Mouse (Mus musculus) MEL (cell line): Measurements from ENCODE around the gene Il2rg. TPM values are rescaled to one million over a fixed set of nuclear protein-coding genes. Genes with fewer than 3 reads are reported as not detected.

Experiments used
- DNase-seq: peaks from one replicate; pipeline ENCODE4 v3.0.0; 2011; ENCODE audit warnings: low read depth, low spot score
- H3K27ac ChIP-seq: 2 replicates; pipeline ENCODE4 v1.5.1; 2012; ENCODE audit warnings: low read depth, mild to moderate bottlenecking, control low read depth, low read length, moderate library complexity; ENCODE audit not compliant: control insufficient read depth
- H3K27me3 ChIP-seq, 2 experiments: fragments of 150-350 bp in 1 of 2; sonication (generic) in 1 of 2; 2 replicates each; pipeline ENCODE4 v1.6.1; 2012; ENCODE audit warnings: low read length in 2 of 2, mild to moderate bottlenecking in 2 of 2, improper control_type of control experiment in 1 of 2, moderate library complexity in 1 of 2; ENCODE audit not compliant: insufficient read depth in 2 of 2, control insufficient read depth in 1 of 2
- H3K36me3 ChIP-seq, 2 experiments: 2 replicates each; pipeline ENCODE4 v1.6.1; 2012 to 2014; ENCODE audit warnings: low read length in 2 of 2, improper control_type of control experiment in 1 of 2, inconsistent platforms in 1 of 2, mild to moderate bottlenecking in 1 of 2; ENCODE audit not compliant: insufficient read depth in 2 of 2, control insufficient read depth in 1 of 2
- H3K4me1 ChIP-seq, 2 experiments: fragments of 150-350 bp in 1 of 2; sonication (generic) in 1 of 2; 2 replicates each; pipeline ENCODE4 v1.6.1; 2012; ENCODE audit warnings: low read length in 2 of 2, improper control_type of control experiment in 1 of 2, mild to moderate bottlenecking in 1 of 2; ENCODE audit not compliant: insufficient read depth in 2 of 2, control insufficient read depth in 1 of 2
- H3K4me3 ChIP-seq, 2 experiments: fragments of 150-350 bp in 1 of 2; sonication (generic) in 1 of 2; 2 replicates each; pipeline ENCODE4 v1.5.1; 2012; ENCODE audit warnings: low read depth in 2 of 2, low read length in 2 of 2, mild to moderate bottlenecking in 2 of 2, moderate library complexity in 2 of 2, control low read depth in 1 of 2, improper control_type of control experiment in 1 of 2; ENCODE audit not compliant: control insufficient read depth in 1 of 2, insufficient read depth in 1 of 2
- H3K79me2 ChIP-seq: 2 replicates; pipeline ENCODE4 v1.6.1; 2012; ENCODE audit warnings: mild to moderate bottlenecking, low read length, moderate library complexity; ENCODE audit not compliant: control insufficient read depth, poor library complexity, insufficient read depth
- H3K9ac ChIP-seq: 2 replicates; pipeline ENCODE4 v1.6.1; 2012; ENCODE audit warnings: low read depth, mild to moderate bottlenecking, control low read depth, low read length, moderate library complexity; ENCODE audit not compliant: control insufficient read depth, poor library complexity, severe bottlenecking
- H3K9me3 ChIP-seq: fragments of 150-350 bp; sonication (generic); replicated peaks from 2 replicates; pipeline ENCODE4 v1.6.1; 2012; ENCODE audit warnings: mild to moderate bottlenecking, low read length, improper control_type of control experiment, moderate library complexity; ENCODE audit not compliant: insufficient read depth
- CHD1 ChIP-seq: IDR thresholded peaks from 2 replicates; pipeline ENCODE4 v1.6.1; 2012; ENCODE audit warnings: low read depth, mild to moderate bottlenecking, inconsistent platforms, low read length, improper control_type of control experiment
- ELF1 ChIP-seq: IDR thresholded peaks from 2 replicates; pipeline ENCODE4 v1.6.1; 2014; ENCODE audit warnings: low read depth, mild to moderate bottlenecking, inconsistent platforms, low read length, improper control_type of control experiment, moderate library complexity
- ETS1 ChIP-seq: IDR thresholded peaks from 2 replicates; pipeline ENCODE4 v1.6.1; 2012; ENCODE audit warnings: low read depth, mild to moderate bottlenecking, inconsistent platforms, low read length, improper control_type of control experiment, moderate library complexity
- GATA1 ChIP-seq: IDR thresholded peaks from 2 replicates; pipeline ENCODE4 v1.6.1; 2011; ENCODE audit warnings: low read depth, low read length, improper control_type of control experiment
- JUND ChIP-seq: IDR thresholded peaks from 2 replicates; pipeline ENCODE4 v1.6.1; 2011; ENCODE audit warnings: low read depth, mild to moderate bottlenecking, improper control_type of control experiment, low read length
- MAX ChIP-seq: IDR thresholded peaks from 2 replicates; pipeline ENCODE4 v1.6.1; 2011; ENCODE audit warnings: low read length, improper control_type of control experiment
- MAZ ChIP-seq: IDR thresholded peaks from 2 replicates; pipeline ENCODE4 v1.6.1; 2012; ENCODE audit warnings: low read depth, mild to moderate bottlenecking, inconsistent platforms, low read length, improper control_type of control experiment
- MEF2A ChIP-seq: IDR thresholded peaks from 2 replicates; pipeline ENCODE4 v1.6.1; 2014; ENCODE audit warnings: low read depth, mild to moderate bottlenecking, inconsistent platforms, low read length, improper control_type of control experiment; ENCODE audit not compliant: poor library complexity, insufficient replicate concordance, severe bottlenecking; ENCODE audit errors: extremely low read depth
- MXI1 ChIP-seq: IDR thresholded peaks from 2 replicates; pipeline ENCODE4 v1.6.1; 2011; ENCODE audit warnings: mild to moderate bottlenecking, low read depth, low read length, improper control_type of control experiment
- MYC ChIP-seq: IDR thresholded peaks from 2 replicates; pipeline ENCODE4 v1.6.1; 2011; ENCODE audit warnings: low read depth, mild to moderate bottlenecking, low read length, improper control_type of control experiment, moderate library complexity
- NRF1 ChIP-seq: IDR thresholded peaks from 2 replicates; pipeline ENCODE4 v1.6.1; 2014; ENCODE audit warnings: low read depth, mild to moderate bottlenecking, inconsistent platforms, low read length, improper control_type of control experiment, moderate library complexity; ENCODE audit not compliant: poor library complexity, insufficient read depth, severe bottlenecking
- RAD21 ChIP-seq: IDR thresholded peaks from 2 replicates; pipeline ENCODE4 v1.6.1; 2011; ENCODE audit warnings: mild to moderate bottlenecking, low read depth, low read length, improper control_type of control experiment
- SIN3A ChIP-seq: IDR thresholded peaks from 2 replicates; pipeline ENCODE4 v1.6.1; 2012; ENCODE audit warnings: low read length, improper control_type of control experiment, inconsistent platforms
- SMC3 ChIP-seq: IDR thresholded peaks from 2 replicates; pipeline ENCODE4 v1.6.1; 2011; ENCODE audit warnings: low read depth, low read length, improper control_type of control experiment
- TBP ChIP-seq: IDR thresholded peaks from 2 replicates; pipeline ENCODE4 v1.8.0; 2011; ENCODE audit warnings: low read depth, low read length, improper control_type of control experiment
- TCF12 ChIP-seq: IDR thresholded peaks from 2 replicates; pipeline ENCODE4 v1.6.1; 2014; ENCODE audit warnings: low read depth, mild to moderate bottlenecking, inconsistent platforms, low read length, improper control_type of control experiment, moderate library complexity
- USF2 ChIP-seq, 2 experiments: IDR thresholded peaks; 2 replicates each; pipeline ENCODE4 v1.6.1; 2011 to 2012; ENCODE audit warnings: improper control_type of control experiment in 2 of 2, low read length in 2 of 2, borderline replicate concordance in 1 of 2, inconsistent platforms in 1 of 2, low read depth in 1 of 2, mild to moderate bottlenecking in 1 of 2; ENCODE audit not compliant: insufficient read depth in 1 of 2
- ZKSCAN1 ChIP-seq: IDR thresholded peaks from 2 replicates; pipeline ENCODE4 v1.6.1; 2012; ENCODE audit warnings: low read depth, mild to moderate bottlenecking, inconsistent platforms, low read length, improper control_type of control experiment, moderate library complexity
- polyA plus RNA-seq, 2 experiments: library from polyadenylated mRNA; stranded (reverse) in 1 of 2; unstranded in 1 of 2; fragments of >175 nt in 1 of 2; fragments of >200 nt in 1 of 2; gene quantifications; 2 replicates each; pipeline versions ENCODE4 v1.2.1 to v1.2.4; 2012; ENCODE audit warnings: low replicate concordance in 2 of 2, low read depth in 1 of 2; ENCODE audit not compliant: insufficient read length in 2 of 2, insufficient read depth in 1 of 2, missing spikeins in 1 of 2
- total RNA-seq: library from RNA; depleted of rRNA; stranded (reverse); fragments of 300-350 nt; gene quantifications from 2 replicates; pipeline ENCODE4 v1.2.3, GENCODE M21; 2012

The Il2rg gene
- total and polyA plus RNA-seq, 3 experiments = 1.6 to 3.5 TPM; not detected in 1

DNA sequence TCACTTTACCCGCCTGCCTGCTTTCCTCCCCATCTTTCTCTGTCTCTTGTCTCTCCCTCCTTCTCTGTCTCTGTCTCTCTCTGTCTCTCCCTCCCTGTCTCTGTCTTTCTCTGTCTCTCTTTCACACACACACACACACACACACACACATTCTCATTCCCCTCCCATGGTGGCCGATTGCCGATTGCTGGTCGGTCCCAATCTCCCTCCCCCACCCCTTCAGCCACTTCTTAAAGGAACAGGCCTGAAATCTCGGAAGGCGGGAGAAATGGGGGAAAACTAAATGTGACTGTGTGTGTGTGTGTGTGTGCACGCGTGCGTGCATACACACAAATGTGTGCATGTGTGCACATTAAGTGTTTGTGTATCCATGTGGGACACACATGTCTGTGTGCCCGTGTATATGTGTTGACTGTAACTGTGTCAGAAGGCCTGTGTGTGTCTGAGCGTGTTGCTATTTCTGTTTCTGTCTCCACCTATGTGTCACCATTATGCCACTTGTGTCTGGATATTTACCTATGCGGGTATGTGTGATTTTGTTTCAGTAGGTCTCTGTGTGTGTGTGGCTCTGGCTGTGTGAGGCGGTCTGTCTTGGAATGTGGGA, 32.5 kb upstream of the Il2rg start:
- TF ChIP-seq MYC (no peak), SIN3A (no peak), MAZ (no peak), TCF12 (no peak), MXI1 (no peak), JUND (no peak), GATA1 (no peak), RAD21 (no peak), USF2 (IDR thresholded peaks at IDR 0.05; ENCODE audit: borderline replicate concordance in 1 of 2, insufficient read depth in 1 of 2, low read depth in 1 of 2, low read length in 2 of 2) (no peak), MAX (no peak), ZKSCAN1 (no peak), MEF2A (no peak), TBP (no peak), CHD1 (no peak), SMC3 (no peak), NRF1 (no peak)

DNA sequence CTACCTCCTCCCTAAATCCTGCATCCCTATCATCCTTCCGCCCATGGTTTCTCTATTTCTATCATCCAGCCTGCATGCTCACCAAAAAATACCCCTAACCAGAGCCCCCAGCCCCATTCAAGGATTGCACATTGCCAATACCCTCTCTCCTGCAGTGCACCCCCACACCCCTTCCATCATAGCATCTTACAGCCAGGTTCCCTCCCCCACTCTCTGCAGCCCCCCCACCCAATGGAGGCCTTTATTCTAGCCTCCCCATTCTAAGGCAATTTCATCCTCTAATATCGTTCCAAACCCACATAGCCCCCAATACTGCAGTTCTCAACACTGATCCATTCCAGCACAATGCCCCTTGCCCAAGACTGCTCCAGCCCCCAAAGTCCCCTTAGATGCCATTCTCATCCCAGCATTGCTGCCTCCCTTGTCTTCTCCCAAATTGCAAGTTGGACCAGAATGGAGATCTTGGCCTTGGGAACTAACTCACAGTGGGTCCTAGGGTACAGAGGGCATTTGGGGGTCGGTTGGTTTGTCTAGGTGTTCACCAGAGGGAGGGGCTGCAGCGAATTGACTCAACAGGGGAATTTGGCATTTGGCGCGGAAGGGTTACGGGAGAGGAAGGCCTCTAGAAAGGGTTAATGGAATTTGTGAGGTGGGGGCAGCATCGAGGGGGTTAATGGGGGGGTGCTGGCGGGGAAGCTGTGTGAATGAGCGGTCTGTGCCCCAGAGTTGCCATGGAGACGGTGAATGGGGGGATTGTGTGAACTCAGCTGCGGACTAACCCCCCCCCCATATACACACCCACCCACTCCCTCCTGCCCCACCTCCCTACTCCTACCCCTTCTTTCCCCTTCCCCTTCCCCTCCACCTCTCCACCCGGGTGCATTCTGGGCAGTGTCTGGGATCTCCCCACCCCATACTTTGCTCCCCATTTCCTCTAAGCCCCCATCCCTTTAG, 31.7 kb upstream of the Il2rg start:
- no peak overlapping the region for H3K9ac ChIP-seq
- H3K79me2 ChIP-seq = no peaks in the 10 kb centered on the region
- DNase-seq = no peak
- H3K4me1 ChIP-seq = no peaks in the 10 kb centered on the region
- H3K27me3 ChIP-seq = no peaks in the 10 kb centered on the region
- H3K36me3 ChIP-seq = no peaks in the 10 kb centered on the region
- TF ChIP-seq ELF1 = no peak
- no peak for TF ChIP-seq ETS1
- H3K27ac ChIP-seq = no peak overlapping the region
- H3K9me3 ChIP-seq = no peaks in the 10 kb centered on the region
- H3K4me3 ChIP-seq = no peak overlapping the region

More for the DNA sequence above, 32.5 kb upstream of the Il2rg start:
- H3K27ac ChIP-seq = no peak overlapping the region
- no peaks in the 10 kb centered on the region for H3K36me3 ChIP-seq
- no peak overlapping the region for H3K4me3 ChIP-seq
- no peaks in the 10 kb centered on the region for H3K27me3 ChIP-seq
- H3K4me1 ChIP-seq = no peaks in the 10 kb centered on the region
- DNase-seq = no peak
- no peak overlapping the region for H3K9ac ChIP-seq
- no peaks in the 10 kb centered on the region for H3K9me3 ChIP-seq
- no peaks in the 10 kb centered on the region for H3K79me2 ChIP-seq
